Mouse (Mus musculus): ENCODE data around the gene Hacd1. TPM values are rescaled to one million over a fixed set of nuclear protein-coding genes. Genes with fewer than 3 reads are reported as not detected.
A peak's percentile ranks its signal among the peaks of the same experiment; 100 is the strongest.

Hacd1 gene
- polyA plus RNA-seq, 1 experiment from 2014 or later = 106 TPM

DNA sequence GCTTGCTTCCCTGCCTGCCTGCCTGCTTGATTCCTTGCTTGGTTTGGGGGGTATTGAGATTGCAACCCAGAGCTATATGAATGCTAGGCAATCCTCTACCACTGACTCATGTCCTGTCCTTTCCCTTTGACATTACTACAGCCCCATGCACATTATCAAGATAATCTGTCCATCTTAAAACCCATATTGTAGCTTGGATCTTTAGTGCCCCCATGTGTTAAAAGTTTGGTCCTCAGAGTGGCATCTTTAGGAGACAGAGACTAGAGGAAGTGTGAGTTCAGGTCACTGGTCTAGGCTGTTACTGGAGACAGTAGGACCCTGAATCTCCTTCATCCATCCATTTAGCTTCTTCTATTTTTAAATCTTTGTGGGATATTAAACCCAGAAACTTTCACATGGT lies 123.7 kb downstream of the Hacd1 start:
- Histone ChIP-seq H3K27me3 (replicated peaks; ENCODE audit: insufficient read depth, low read length) (no peaks in the 10 kb centered on the region), H3K4me3 (ENCODE audit: low read depth, low read length) (no peak overlapping the region), H3K4me1 (ENCODE audit: insufficient read depth, low read depth, low read length) (no peaks in the 10 kb centered on the region), H3K27ac (ENCODE audit: low read length) (no peak overlapping the region), H3K9me3 (ENCODE audit: low read length) (no peaks in the 10 kb centered on the region), H3K36me3 (ENCODE audit: insufficient read depth, low read length) (no peaks in the 10 kb centered on the region), H3K4me2 (replicated peaks; ENCODE audit: low read depth, low read length) (no peak overlapping the region), H3K9ac (replicated peaks; ENCODE audit: low read depth) (no peak overlapping the region)
- TF ChIP-seq CTCF (IDR thresholded peaks at IDR 0.05) (no peak), EP300 (IDR thresholded peaks at IDR 0.05) (no peak)
- ATAC-seq (no peak), DNase-seq (ENCODE audit: low spot score) (no peak)

DNA sequence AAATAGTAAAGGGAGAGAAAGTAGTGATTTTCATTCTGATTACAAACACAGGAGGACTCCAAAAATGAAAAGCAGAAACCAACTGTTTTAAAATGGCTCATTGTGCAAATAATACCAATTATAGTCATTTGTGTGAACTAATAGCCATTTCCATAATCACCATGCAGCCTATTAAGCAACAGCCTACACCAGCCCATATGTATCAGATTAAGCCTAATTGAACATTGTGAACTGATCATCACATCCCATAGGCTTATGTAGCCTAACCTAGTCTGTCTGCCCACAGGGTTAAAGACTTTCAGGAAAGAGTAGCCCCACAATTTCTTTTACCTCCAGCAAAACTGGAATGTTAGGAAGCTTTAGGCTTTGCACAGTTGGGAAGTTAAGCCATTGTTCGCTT lies 125.2 kb downstream of the Hacd1 start:
- no peak overlapping the region for H3K4me3 ChIP-seq (ENCODE audit: low read depth, low read length)
- ATAC-seq (no peak), DNase-seq (ENCODE audit: low spot score) (no peak)
- H3K9ac ChIP-seq (replicated peaks; ENCODE audit: low read depth) = no peak overlapping the region
- no peaks in the 10 kb centered on the region for H3K36me3 ChIP-seq (ENCODE audit: insufficient read depth, low read length)
- no peak overlapping the region for H3K4me2 ChIP-seq (replicated peaks; ENCODE audit: low read depth, low read length)
- no peaks in the 10 kb centered on the region for H3K9me3 ChIP-seq (ENCODE audit: low read length)
- no peaks in the 10 kb centered on the region for H3K27me3 ChIP-seq (replicated peaks; ENCODE audit: insufficient read depth, low read length)
- H3K27ac ChIP-seq (ENCODE audit: low read length) = no peak overlapping the region
- no peaks in the 10 kb centered on the region for H3K4me1 ChIP-seq (ENCODE audit: insufficient read depth, low read depth, low read length)
- TF ChIP-seq CTCF (IDR thresholded peaks at IDR 0.05) = no peak
- no peak for TF ChIP-seq EP300 (IDR thresholded peaks at IDR 0.05)
- 89% methylated on average over 1 of the region's 1 CpGs for WGBS

DNA sequence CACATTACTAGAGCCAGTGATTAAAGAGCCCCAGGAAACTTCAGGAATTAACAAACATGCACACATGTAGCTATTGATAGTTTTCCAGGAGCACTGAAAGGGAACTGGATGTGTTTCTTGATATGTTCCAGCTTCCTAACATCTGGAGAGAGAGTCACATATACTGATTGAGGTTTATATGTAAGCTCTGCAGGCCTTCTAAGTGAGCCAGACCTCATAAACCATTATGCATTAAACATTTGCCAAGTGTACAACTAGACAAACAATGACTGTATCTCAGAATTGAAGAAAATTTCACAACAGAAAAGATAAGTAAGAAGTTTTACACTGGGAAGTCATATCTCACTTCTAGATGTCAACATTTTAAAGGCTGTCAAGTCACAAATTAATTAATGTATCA lies 167.4 kb downstream of the Hacd1 start:
- Histone ChIP-seq H3K9ac (replicated peaks; ENCODE audit: low read depth) (no peak overlapping the region), H3K4me3 (ENCODE audit: low read depth, low read length) (no peak overlapping the region), H3K27me3 (replicated peaks; ENCODE audit: insufficient read depth, low read length) (no peaks in the 10 kb centered on the region), H3K4me2 (replicated peaks; ENCODE audit: low read depth, low read length) (no peak overlapping the region), H3K27ac (ENCODE audit: low read length) (no peak overlapping the region), H3K36me3 (ENCODE audit: insufficient read depth, low read length) (no peaks in the 10 kb centered on the region), H3K4me1 (ENCODE audit: insufficient read depth, low read depth, low read length) (no peaks in the 10 kb centered on the region), H3K9me3 (ENCODE audit: low read length) (no peaks in the 10 kb centered on the region)
- no peak for ATAC-seq
- TF ChIP-seq EP300 (IDR thresholded peaks at IDR 0.05) (no peak), CTCF (IDR thresholded peaks at IDR 0.05) (no peak)
- peak; percentile 26 for DNase-seq (ENCODE audit: low spot score)

- DNase-seq (ENCODE audit: low spot score) (no peak), ATAC-seq (no peak)
- no peaks in the 10 kb centered on the region for H3K4me1 ChIP-seq (ENCODE audit: insufficient read depth, low read depth, low read length)
- H3K4me2 ChIP-seq (replicated peaks; ENCODE audit: low read depth, low read length) = no peak overlapping the region
- no peaks in the 10 kb centered on the region for H3K27me3 ChIP-seq (replicated peaks; ENCODE audit: insufficient read depth, low read length)
- no peak overlapping the region for H3K27ac ChIP-seq (ENCODE audit: low read length)
- no peaks in the 10 kb centered on the region for H3K36me3 ChIP-seq (ENCODE audit: insufficient read depth, low read length)
- WGBS = 41% methylated on average over 2 of the region's 2 CpGs
- H3K4me3 ChIP-seq (ENCODE audit: low read depth, low read length) = no peak overlapping the region
- H3K9ac ChIP-seq (replicated peaks; ENCODE audit: low read depth) = no peak overlapping the region
- H3K9me3 ChIP-seq (ENCODE audit: low read length) = no peaks in the 10 kb centered on the region
- no peak for TF ChIP-seq CTCF (IDR thresholded peaks at IDR 0.05)
- TF ChIP-seq EP300 (IDR thresholded peaks at IDR 0.05) = no peak
Observed at GRCm38 (mm10) chr2:13857461-13857860, 198.5 kb downstream of the Hacd1 start.

GRCm38 (mm10) chr2:13855510-13855909 lies 200.4 kb downstream of the Hacd1 start:
- TF ChIP-seq EP300 (IDR thresholded peaks at IDR 0.05) (no peak), CTCF (IDR thresholded peaks at IDR 0.05) (peak; percentile 59)
- DNase-seq (ENCODE audit: low spot score) = peak; percentile 11
- no peak overlapping the region for H3K4me3 ChIP-seq (ENCODE audit: low read depth, low read length)
- ATAC-seq = no peak
- no peaks in the 10 kb centered on the region for H3K36me3 ChIP-seq (ENCODE audit: insufficient read depth, low read length)
- H3K9me3 ChIP-seq (ENCODE audit: low read length) = no peaks in the 10 kb centered on the region
- H3K9ac ChIP-seq (replicated peaks; ENCODE audit: low read depth) = no peak overlapping the region
- H3K4me2 ChIP-seq (replicated peaks; ENCODE audit: low read depth, low read length) = no peak overlapping the region
- H3K27me3 ChIP-seq (replicated peaks; ENCODE audit: insufficient read depth, low read length) = no peaks in the 10 kb centered on the region
- no peak overlapping the region for H3K27ac ChIP-seq (ENCODE audit: low read length)
- H3K4me1 ChIP-seq (ENCODE audit: insufficient read depth, low read depth, low read length) = no peaks in the 10 kb centered on the region
- 62% methylated on average over 3 of the region's 3 CpGs for WGBS

- Histone ChIP-seq H3K27ac (ENCODE audit: low read length) (no peak overlapping the region), H3K27me3 (replicated peaks; ENCODE audit: insufficient read depth, low read length) (no peaks in the 10 kb centered on the region), H3K9ac (replicated peaks; ENCODE audit: low read depth) (no peak overlapping the region), H3K36me3 (ENCODE audit: insufficient read depth, low read length) (no peaks in the 10 kb centered on the region), H3K4me3 (ENCODE audit: low read depth, low read length) (no peak overlapping the region), H3K9me3 (ENCODE audit: low read length) (no peaks in the 10 kb centered on the region), H3K4me1 (ENCODE audit: insufficient read depth, low read depth, low read length) (no peaks in the 10 kb centered on the region), H3K4me2 (replicated peaks; ENCODE audit: low read depth, low read length) (no peak overlapping the region)
- 66% methylated on average over 3 of the region's 3 CpGs for WGBS
- DNase-seq (ENCODE audit: low spot score) (no peak), ATAC-seq (no peak)
- TF ChIP-seq EP300 (IDR thresholded peaks at IDR 0.05) = no peak
- no peak for TF ChIP-seq CTCF (IDR thresholded peaks at IDR 0.05)
Observed at GRCm38 (mm10) chr2:13836310-13836709, 219.6 kb downstream of the Hacd1 start.

DNA sequence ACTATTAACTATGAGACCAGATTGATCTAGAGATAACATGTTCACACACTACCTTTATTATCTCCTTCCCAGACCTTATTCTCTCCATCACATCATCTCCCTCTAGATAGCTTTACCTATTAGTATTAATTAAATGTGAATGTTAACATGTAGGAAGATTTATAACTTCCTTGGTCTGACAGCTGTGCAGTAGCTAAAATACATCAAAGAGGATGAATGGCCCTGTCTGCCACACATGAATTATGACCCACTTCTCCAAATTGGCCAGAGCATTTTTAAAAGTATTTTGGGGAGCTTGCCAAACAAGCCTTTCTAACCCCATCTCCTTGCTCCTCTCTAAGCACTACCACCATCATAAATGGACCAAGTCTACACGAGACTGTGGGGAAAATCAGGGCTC lies 220.9 kb downstream of the Hacd1 start:
- Histone ChIP-seq H3K9me3 (ENCODE audit: low read length) (no peaks in the 10 kb centered on the region), H3K27me3 (replicated peaks; ENCODE audit: insufficient read depth, low read length) (no peaks in the 10 kb centered on the region), H3K4me1 (ENCODE audit: insufficient read depth, low read depth, low read length) (no peaks in the 10 kb centered on the region), H3K27ac (ENCODE audit: low read length) (no peak overlapping the region), H3K9ac (replicated peaks; ENCODE audit: low read depth) (no peak overlapping the region), H3K4me2 (replicated peaks; ENCODE audit: low read depth, low read length) (no peak overlapping the region), H3K36me3 (ENCODE audit: insufficient read depth, low read length) (no peaks in the 10 kb centered on the region), H3K4me3 (ENCODE audit: low read depth, low read length) (no peak overlapping the region)
- WGBS = 48% methylated on average over 1 of the region's 1 CpGs
- TF ChIP-seq CTCF (IDR thresholded peaks at IDR 0.05) = no peak
- ATAC-seq (no peak), DNase-seq (ENCODE audit: low spot score) (no peak)
